Mouse (Mus musculus): Measurements from ENCODE around the gene Slc43a3.

Slc43a3 gene

DNA sequence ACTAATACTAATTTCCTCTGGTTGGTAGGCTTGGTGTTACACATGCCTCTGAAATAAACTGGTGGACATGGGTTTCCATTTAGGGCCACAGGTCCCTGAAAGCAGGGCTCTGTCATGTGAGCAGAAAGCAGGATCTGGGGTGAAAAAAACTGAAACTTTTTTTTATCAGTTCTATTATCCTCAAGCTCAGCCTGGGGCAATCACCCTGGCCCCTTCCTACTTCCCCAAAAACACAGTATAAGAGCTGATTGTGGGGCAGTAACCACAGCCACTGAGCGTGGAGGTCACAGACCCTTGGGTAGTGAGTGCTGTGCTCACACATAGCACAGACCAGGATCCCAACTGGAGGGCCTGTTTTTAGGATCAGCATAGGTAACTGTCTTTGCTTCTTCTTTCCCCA, 51.6 kb downstream of the Slc43a3 start, which contains the start of gene Prg3:
Gene Prg3 (plus strand): TSS at position 286 of the 400 bp plus-strand sequence.
- no peak for DNase-seq

DNA sequence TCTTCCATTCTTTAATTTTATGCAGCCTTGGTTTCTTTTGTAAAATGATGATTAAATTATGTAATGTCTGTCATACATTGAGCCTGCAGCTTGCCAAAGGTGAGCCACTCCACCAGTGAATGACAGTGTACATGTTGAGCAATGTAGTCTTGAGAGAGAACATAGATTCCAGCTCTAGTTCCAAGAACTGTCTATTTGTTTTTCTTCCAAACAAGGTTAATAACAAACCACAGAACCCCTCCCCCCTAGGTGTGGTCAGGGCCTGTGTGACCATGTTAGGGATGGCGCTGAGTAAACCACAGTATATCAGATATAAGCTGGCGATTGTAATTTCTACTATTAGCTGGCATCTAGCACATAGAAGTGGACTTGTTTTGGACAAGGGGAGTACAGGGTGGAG, 60.0 kb downstream of the Slc43a3 start:
- DNase-seq = no peak

DNA sequence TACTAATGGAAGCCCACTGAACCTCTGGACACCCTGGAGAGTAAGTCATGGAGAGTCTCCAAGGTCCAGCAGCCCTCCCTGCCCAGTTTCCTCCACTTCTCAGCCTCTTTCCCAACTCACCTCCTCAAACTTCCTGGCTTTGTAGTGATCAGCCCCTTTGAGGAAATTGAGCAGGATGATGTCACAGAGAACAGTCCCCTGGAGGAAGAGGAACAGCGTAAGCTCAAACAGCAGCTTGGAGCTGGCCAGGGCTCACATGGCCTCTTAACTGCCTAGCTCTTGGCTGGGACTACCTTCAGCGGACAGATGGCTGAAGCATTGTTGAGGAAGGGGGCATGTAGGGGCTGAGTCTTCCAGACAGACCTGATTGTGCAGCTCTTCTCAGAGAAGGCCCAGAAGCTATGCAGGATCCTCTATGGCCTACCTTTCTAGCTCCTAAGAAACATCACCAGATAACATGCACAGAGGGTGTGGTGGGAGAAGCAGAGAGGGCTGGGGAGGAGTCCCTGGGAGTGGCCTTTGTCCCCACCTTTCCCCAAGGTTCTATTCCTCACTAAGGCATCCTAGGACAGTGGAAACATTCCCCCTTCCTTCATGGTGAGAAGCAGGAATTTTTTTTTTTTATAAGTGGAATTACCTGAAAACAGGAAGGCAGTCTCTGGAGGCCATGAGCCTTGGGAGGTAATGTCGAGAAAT, 63.3 kb downstream of the Slc43a3 start:
- DNase-seq = peak; percentile 10

DNA sequence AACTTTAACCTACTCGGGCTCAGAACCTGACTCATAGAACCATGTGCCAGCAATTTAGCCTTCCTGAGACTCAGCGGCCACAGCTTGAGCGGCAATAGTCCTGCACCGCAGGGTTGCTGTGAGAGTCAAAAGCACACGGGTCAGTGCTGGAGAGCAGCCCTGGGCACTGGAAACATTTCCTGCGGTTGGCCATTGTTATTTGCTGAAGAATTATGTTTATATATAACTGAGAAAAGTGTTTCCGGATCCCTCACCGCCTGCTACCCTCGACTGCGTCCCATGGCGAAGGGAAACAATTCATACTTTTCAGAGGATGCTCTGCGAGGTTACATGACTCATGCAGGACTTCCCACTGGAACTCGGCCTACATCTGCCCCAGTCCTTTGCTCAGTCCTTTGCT, 65.1 kb downstream of the Slc43a3 start:
- peak; percentile 24 for DNase-seq

DNA sequence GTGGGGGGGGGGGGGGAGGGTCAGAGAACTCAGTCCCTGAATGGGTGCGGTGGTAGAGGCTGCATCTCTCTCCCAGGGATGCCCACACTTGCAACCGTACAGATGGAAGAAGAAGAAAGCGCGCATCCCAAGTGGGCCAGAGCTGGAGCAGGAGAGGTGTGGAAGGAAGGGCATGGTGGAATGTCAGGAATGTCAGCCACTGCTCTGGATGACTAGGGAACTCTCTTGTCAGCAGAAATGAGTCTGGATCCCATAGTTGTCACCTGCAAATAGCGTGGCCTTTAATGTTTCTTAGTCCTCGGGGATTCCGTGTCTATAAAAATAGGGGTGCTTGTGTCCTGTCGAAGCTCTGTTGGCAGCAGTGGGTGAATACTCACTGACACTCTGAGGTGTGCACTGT, 66.2 kb downstream of the Slc43a3 start:
- no peak for DNase-seq

DNA sequence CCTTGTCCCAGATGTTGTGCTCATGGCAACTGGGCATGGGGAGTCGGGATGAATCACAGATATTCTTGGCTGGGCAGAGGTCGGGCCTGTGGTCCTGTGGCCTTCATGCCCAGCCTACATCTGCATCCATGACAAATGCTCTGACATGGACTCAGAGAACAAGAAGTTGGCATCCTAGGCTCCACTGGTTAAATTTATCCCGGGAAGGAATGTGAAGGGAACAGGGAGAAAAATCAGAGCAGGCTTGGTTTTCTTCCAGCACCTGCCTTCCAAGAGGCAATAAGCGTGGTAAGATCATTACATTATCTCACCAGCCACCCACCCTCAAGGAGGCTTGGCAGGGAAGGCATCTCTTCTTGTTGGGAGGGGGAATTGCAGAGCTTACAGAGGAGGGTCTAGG, 68.0 kb downstream of the Slc43a3 start:
- DNase-seq = no peak

DNA sequence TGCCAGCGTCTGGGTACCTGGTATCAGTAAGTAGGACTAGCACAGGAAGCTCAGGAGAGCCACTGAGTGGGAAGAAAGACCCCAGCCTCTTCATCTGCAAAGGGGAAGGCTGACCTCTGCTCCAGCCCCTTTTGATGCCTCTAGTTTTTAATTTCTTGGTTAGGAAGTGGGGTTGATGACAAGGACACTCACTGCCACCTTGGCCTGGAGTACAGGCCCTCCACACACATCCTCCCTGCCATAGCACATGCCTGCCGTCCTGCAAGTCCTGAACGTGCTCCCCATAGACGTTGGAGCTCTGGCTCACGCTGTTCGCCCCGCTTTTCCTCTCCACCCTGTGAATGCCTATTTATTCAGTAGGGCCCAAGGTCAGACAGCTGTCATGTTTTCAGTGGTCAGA, 70.2 kb downstream of the Slc43a3 start:
- no peak for DNase-seq

DNA sequence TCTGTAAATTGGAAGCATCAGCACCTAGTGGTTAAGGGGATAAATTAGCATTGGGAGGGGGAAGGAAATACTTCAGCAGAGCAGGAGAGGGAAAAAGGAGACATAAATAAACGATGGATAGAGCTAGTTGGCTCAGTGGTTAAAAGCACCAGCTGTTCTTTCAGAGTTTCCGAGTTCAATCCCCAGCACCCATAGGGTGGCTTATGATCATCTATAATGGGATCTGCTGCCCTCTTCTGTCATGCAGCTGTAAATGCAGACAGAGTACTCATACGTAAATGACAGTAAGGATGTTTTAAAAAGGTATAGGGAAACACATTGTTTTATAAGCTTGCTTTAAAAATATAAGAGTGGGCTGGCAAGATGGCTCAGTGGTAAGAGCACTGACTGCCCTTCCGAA, 71.3 kb downstream of the Slc43a3 start:
- peak; percentile 38 for DNase-seq

Data from lung, postnatal 14 days (tissue).